Mouse (Mus musculus) heart, postnatal 4 days (tissue): ENCODE measurements around the gene Lmod1. TPM values are rescaled to one million over a fixed set of nuclear protein-coding genes. Genes with fewer than 3 reads are reported as not detected.

ENCODE experiments used
- DNase-seq: peaks from one replicate; pipeline ENCODE4 v3.0.0; 2021
- total RNA-seq, 2 experiments: library from RNA; stranded (reverse); gene quantifications; 2 replicates each; pipeline ENCODE4 v1.2.3; 2021

The Lmod1 gene
- total RNA-seq, 2 experiments from 2014 or later = 1.4 to 1.6 TPM

GRCm38 (mm10) chr1:135413996-135414395, 89.4 kb downstream of the Lmod1 start:
- peak; percentile 34 for DNase-seq

Other genes with a start within 250 kb of the Lmod1 start
- gene Lgr6, start 219.5 kb upstream of the Lmod1 start, total RNA-seq = 1 to 10 TPM; 8.6 to 9.4 TPM
- under 1 TPM; 0.47 to 0.52 TPM for gene Ptpn7, start 192.1 kb upstream of the Lmod1 start, total RNA-seq
- gene Arl8a, start 178.0 kb upstream of the Lmod1 start, total RNA-seq = 10 to 100 TPM; 33.5 to 36.8 TPM
- under 1 TPM in 1 of 2 experiments, not detected in 1; 0.18 TPM for gene Gpr37l1, start 157.1 kb upstream of the Lmod1 start, total RNA-seq
- under 1 TPM; 0.50 to 0.74 TPM for gene Elf3, start 66.2 kb upstream of the Lmod1 start, total RNA-seq
- 10 to 100 TPM; 18.9 to 23.3 TPM for gene Rnpep, start 40.7 kb upstream of the Lmod1 start, total RNA-seq
- gene Timm17a, start 11.0 kb upstream of the Lmod1 start, total RNA-seq = 100 to 1,000 TPM; 392 to 414 TPM
- gene Shisa4, start 50.4 kb downstream of the Lmod1 start, total RNA-seq = 10 to 100 TPM; 14.2 to 14.4 TPM
- 100 to 1,000 TPM in 1 of 2 experiments, 10 to 100 TPM in 1; 95.5 to 116 TPM for gene Ipo9, start 105.7 kb downstream of the Lmod1 start, total RNA-seq